Mouse (Mus musculus) common myeloid progenitor, adult 5-6 weeks (primary cell): ENCODE results near the gene Negr1. TPM values are rescaled to one million over a fixed set of nuclear protein-coding genes. Genes with fewer than 3 reads are reported as not detected.

Experiments used
- ATAC-seq: replicated peaks from 2 replicates; pipeline ENCODE4 v1.8.0; 2016; ENCODE audit warnings: low read depth, mild to moderate bottlenecking, moderate TSS enrichment, inconsistent platforms; ENCODE audit not compliant: poor library complexity, severe bottlenecking
- total RNA-seq: library from RNA; stranded (forward); fragments of 200-1000, 187-1606 nt; gene quantifications from 2 replicates; pipeline ENCODE4 v1.2.3, GENCODE M21; 2017

Gene Negr1
- total RNA-seq, 1 experiment from 2014 or later, result not detected

GRCm38 (mm10) chr3:157297216-157297615, 735.6 kb downstream of the Negr1 start:
- peak; percentile 99 for ATAC-seq

- ATAC-seq, result no peak
These were observed 742.0 kb downstream of the Negr1 start for GRCm38 (mm10) chr3:157303430-157304116.

GRCm38 (mm10) chr3:157321081-157321573, 759.5 kb downstream of the Negr1 start:
- ATAC-seq, result no peak

- ATAC-seq, result no peak
These were observed 760.2 kb downstream of the Negr1 start for GRCm38 (mm10) chr3:157321834-157322233.

GRCm38 (mm10) chr3:157334169-157334568, 772.6 kb downstream of the Negr1 start:
- ATAC-seq, result no peak

- no peak for ATAC-seq
These were observed 787.9 kb downstream of the Negr1 start for GRCm38 (mm10) chr3:157349480-157349879.

GRCm38 (mm10) chr3:157358905-157359304, 797.3 kb downstream of the Negr1 start:
- ATAC-seq, result 0 out of 2 replicates have a peak, but pooled peaks have one; percentile 32

- ATAC-seq, result peak; percentile 78
These were observed 798.2 kb downstream of the Negr1 start for GRCm38 (mm10) chr3:157359840-157360239.
